Mouse (Mus musculus): ENCODE measurements around the gene Dot1l.

DNA sequence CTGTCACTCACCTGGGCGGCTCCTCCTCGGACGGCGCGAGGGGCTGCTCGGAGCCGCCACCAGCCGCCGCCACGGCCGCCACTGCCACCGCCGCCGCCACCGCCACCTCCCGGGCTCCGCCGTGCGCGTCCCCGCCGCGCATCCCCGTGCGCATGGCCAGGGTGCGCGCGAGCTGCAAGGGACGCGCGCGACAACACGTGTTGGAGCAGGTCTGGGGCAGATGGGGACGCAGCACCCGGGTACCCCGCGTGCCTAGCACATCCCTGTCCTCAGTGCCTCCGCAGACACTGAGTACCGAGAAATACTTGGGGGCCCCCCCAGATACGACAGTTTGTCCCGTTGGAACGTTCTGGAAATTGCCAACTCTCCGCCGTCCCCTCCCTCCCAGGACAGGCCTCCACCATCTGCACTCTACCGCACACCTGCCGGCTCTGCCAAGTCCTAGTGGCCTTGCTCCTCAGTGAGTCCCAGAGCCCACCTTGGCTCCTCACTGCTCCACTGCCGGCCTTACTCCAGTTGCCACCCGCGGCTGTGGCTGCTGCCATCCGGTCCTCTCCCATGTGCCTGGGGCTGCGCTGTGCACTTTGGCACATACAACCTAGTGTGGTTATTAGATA, 89.0 kb downstream of the Dot1l start, which contains the start of gene Lingo3:
- no peak for TF ChIP-seq TAL1 (conservative IDR thresholded peaks at IDR 0.05; ENCODE audit: low read depth, low read length)
- no peak for TF ChIP-seq GATA1 (IDR thresholded peaks at IDR 0.05; ENCODE audit: borderline replicate concordance, low read length)

Measured in G1E (cell line).